Mouse (Mus musculus) kidney, adult 9 months (tissue): ENCODE data around the gene Lrrfip1.

Experiments used
- DNase-seq: peaks from one replicate; pipeline ENCODE4 v3.0.0; 2022

Lrrfip1 gene

GRCm38 (mm10) chr1:91176026-91176425 is 177.5 kb downstream of the Lrrfip1 start:
- no peak for DNase-seq

GRCm38 (mm10) chr1:91176871-91177270 is 178.3 kb downstream of the Lrrfip1 start:
- DNase-seq: no peak
